Mouse (Mus musculus) olfactory bulb, adult 2 months (tissue): Measurements from ENCODE around the gene Pax6.

Experiments
- CTCF ChIP-seq: fragments of 200-500 bp; IDR thresholded peaks from 2 replicates; pipeline ENCODE4 v1.5.1; 2012; ENCODE audit warnings: low read depth, mild to moderate bottlenecking, low read length, moderate library complexity; ENCODE audit not compliant: insufficient read depth
- POLR2A ChIP-seq: fragments of 200-500 bp; IDR thresholded peaks from 2 replicates; pipeline ENCODE4 v1.6.1; 2012; ENCODE audit warnings: mild to moderate bottlenecking, low read depth, low read length, moderate library complexity; ENCODE audit not compliant: insufficient read depth

GRCm38 (mm10) chr2:105648933-105649332 lies 19.8 kb upstream of the Pax6 start:
- TF ChIP-seq POLR2A (no peak), CTCF (no peak)
